In the genomic region with DNA sequence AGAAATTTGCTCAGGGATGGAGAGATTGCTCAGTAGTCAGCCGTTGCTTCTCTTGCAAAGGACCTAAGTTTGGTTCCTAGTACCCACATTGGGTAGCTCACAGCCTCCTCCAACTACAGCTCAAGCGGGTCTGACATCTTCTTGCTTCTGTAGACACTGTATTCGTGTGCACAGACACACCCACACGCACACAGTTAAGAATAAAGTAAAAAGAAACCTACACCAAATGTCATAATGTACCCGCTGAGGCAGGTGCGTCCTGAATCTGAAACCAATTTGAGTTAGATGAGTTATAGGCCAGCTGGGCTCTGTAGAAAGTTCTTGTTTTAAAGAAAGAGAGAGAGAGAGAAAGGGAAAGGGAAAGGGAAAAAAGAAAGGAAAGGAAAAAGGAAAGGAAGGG, we compare ENCODE assay signal across 17 mouse cellular contexts.
DNase-seq lines count a peak whose midpoint lies in the region; TF ChIP-seq lines count a peak whose summit lies in the region.
"Had no signal": no experiment of that assay in that cellular context is flagged by ENCODE, and none has a peak within 500 bp of the region (broad histone marks: within the 10 kb centered on the region; RNA-seq: fewer than 3 reads in every experiment).

No protein-coding gene starts in this region.

- H3K27ac ChIP-seq in spleen, adult 2 months (ENCODE audit: insufficient read depth, low read length) = peak overlapping the region; percentile 60
- H3K27ac ChIP-seq in cortical plate, adult 2 months (ENCODE audit: insufficient read depth, low read length) = 0 out of 2 replicates have a peak overlapping the region, but pooled peaks have one; percentile 12
- H3K27ac ChIP-seq: embryonic facial prominence, embryonic 13.5 days; kidney, embryonic 15.5 days; limb, embryonic 13.5 days; liver, embryonic 14.5 days; neural tube, embryonic 15.5 days; stomach, embryonic 15.5 days had no signal

- no peak for TF ChIP-seq POLR2A in spleen, adult 2 months (IDR thresholded peaks at IDR 0.05; ENCODE audit: low read depth, low read length)
- no peak for TF ChIP-seq POLR2A in cortical plate, adult 2 months (IDR thresholded peaks at IDR 0.05; ENCODE audit: extremely low read depth, insufficient read depth, low read length)

- no peak for DNase-seq in spleen, adult 2 months (ENCODE audit: low read depth in 1 of 2, low spot score in 2 of 2)
- no peak for DNase-seq in spleen, postnatal 4 days (ENCODE audit: low spot score in 2 of 2)
- peak; percentile 72 for DNase-seq in thymus, postnatal 0 days (ENCODE audit: low spot score)
- DNase-seq in lung, adult 18-20 months = no peak
- DNase-seq in lung, postnatal 14 days = no peak
- no peak for DNase-seq in kidney, postnatal 25 days
- DNase-seq: adrenal gland, postnatal 10 days; cerebellum, adult 18-20 months; gastrocnemius, postnatal 10 days; retina, postnatal 1 day had no signal

- H3K4me3 ChIP-seq in spleen, adult 2 months (ENCODE audit: extremely low read depth, insufficient read depth, insufficient read length) = no peak overlapping the region
- no peak overlapping the region for H3K4me3 ChIP-seq in cortical plate, adult 2 months (ENCODE audit: insufficient read depth, low read length)
- H3K4me3 ChIP-seq: embryonic facial prominence, embryonic 13.5 days; kidney, embryonic 15.5 days; limb, embryonic 13.5 days; neural tube, embryonic 15.5 days; stomach, embryonic 15.5 days had no signal

- H3K4me1 ChIP-seq in spleen, adult 2 months (ENCODE audit: control insufficient read depth, insufficient read depth, insufficient read length) = peaks cover 18% of the 10 kb centered on the region
- H3K4me1 ChIP-seq in cortical plate, adult 2 months (ENCODE audit: control insufficient read depth, insufficient read depth, low read length) = peaks cover 16% of the 10 kb centered on the region

- WGBS in spleen, adult 2 months = 24% methylated on average over 6 of the region's 6 CpGs

- H3K27me3 ChIP-seq in spleen, adult 2 months (ENCODE audit: control insufficient read depth, insufficient read depth, low read length) = no peaks in the 10 kb centered on the region
- H3K27me3 ChIP-seq: embryonic facial prominence, embryonic 13.5 days; kidney, embryonic 15.5 days; limb, embryonic 13.5 days; neural tube, embryonic 15.5 days; stomach, embryonic 15.5 days had no signal

- TF ChIP-seq CTCF in spleen, adult 2 months (IDR thresholded peaks at IDR 0.05; ENCODE audit: extremely low read depth, insufficient read depth, insufficient read length, insufficient replicate concordance) = no peak
- TF ChIP-seq CTCF in cortical plate, adult 2 months (IDR thresholded peaks at IDR 0.05; ENCODE audit: extremely low read depth, insufficient read depth, low read length) = no peak

- no peaks in the 10 kb centered on the region for H3K36me3 ChIP-seq in spleen, adult 2 months (ENCODE audit: control insufficient read depth, insufficient read depth, low read length)
- H3K36me3 ChIP-seq: kidney, embryonic 15.5 days; neural tube, embryonic 15.5 days; stomach, embryonic 15.5 days had no signal
